Mouse (Mus musculus) limb, embryonic 10.5 days (tissue): Measurements from ENCODE around the gene Nufip2. TPM values are rescaled to one million over a fixed set of nuclear protein-coding genes. Genes with fewer than 3 reads are reported as not detected.

ENCODE experiments used
- DNase-seq: peaks from one replicate; pipeline ENCODE4 v3.0.0-alpha.2; 2017; ENCODE audit warnings: low spot score
- H3K27ac ChIP-seq: fragments of 300-500 bp; sonication (generic); 2 replicates; pipeline ENCODE4 v1.5.1; 2016; ENCODE audit warnings: mild to moderate bottlenecking
- H3K27me3 ChIP-seq: fragments of 300-500 bp; sonication (generic); 2 replicates; pipeline ENCODE4 v1.6.1; 2016; ENCODE audit warnings: low read depth, mild to moderate bottlenecking; ENCODE audit not compliant: poor library complexity, severe bottlenecking
- H3K36me3 ChIP-seq: fragments of 300-500 bp; sonication (generic); 2 replicates; pipeline ENCODE4 v1.6.1; 2016; ENCODE audit warnings: mild to moderate bottlenecking, moderate library complexity
- H3K4me1 ChIP-seq: fragments of 300-500 bp; sonication (generic); 2 replicates; pipeline ENCODE4 v1.6.1; 2016
- H3K4me3 ChIP-seq: fragments of 300-500 bp; sonication (generic); 2 replicates; pipeline ENCODE4 v1.5.1; 2016; ENCODE audit warnings: mild to moderate bottlenecking, moderate library complexity
- H3K9me3 ChIP-seq: fragments of 300-500 bp; sonication (generic); replicated peaks from 2 replicates; pipeline ENCODE4 v1.6.1; 2016; ENCODE audit warnings: mild to moderate bottlenecking
- WGBS: fragments of 180-500 bp; shearing (Covaris S2); methylation state at CpG from one replicate; pipeline ENCODE4 v1.1.7; 2016; 5-methylcytosine and 5-hydroxymethylcytosine counted together
- polyA plus RNA-seq: library from polyadenylated mRNA; unstranded; fragments of >200 nt; fragmentation: Nextera tagmentation; extraction: Ambion mirVana; gene quantifications from 2 replicates; pipeline ENCODE4 v1.2.1, GENCODE M21; 2016

Nufip2 gene
- polyA plus RNA-seq, 1 experiment from 2014 or later = 4.0 TPM

- Histone ChIP-seq H3K4me1 (peaks cover 46% of the 10 kb centered on the region), H3K4me3 (peak overlapping the region; percentile 91)
These were observed 78.9 kb downstream of the Nufip2 start for GRCm38 (mm10) chr11:77764694-77765458.

GRCm38 (mm10) chr11:77765459-77765777, 79.5 kb downstream of the Nufip2 start:
- Histone ChIP-seq H3K9me3 (no peaks in the 10 kb centered on the region), H3K4me3 (peak overlapping the region; percentile 12), H3K36me3 (no peaks in the 10 kb centered on the region), H3K27ac (peak overlapping the region; percentile 85; the same call in 1 of the 2 replicates), H3K27me3 (peaks cover 9% of the 10 kb centered on the region), H3K4me1 (peaks cover 46% of the 10 kb centered on the region)
- no peak for DNase-seq
- 50% methylated on average over 4 of the region's 4 CpGs for WGBS

More at GRCm38 (mm10) chr11:77764694-77765458, 78.9 kb downstream of the Nufip2 start:
- no peak for DNase-seq
- WGBS = 66% methylated on average over 9 of the region's 9 CpGs
- Histone ChIP-seq H3K9me3 (no peaks in the 10 kb centered on the region), H3K27ac (peak overlapping the region; percentile 85; the same call in 1 of the 2 replicates), H3K27me3 (peaks cover 9% of the 10 kb centered on the region), H3K36me3 (no peaks in the 10 kb centered on the region)

GRCm38 (mm10) chr11:77766351-77767001, 80.5 kb downstream of the Nufip2 start:
- Histone ChIP-seq H3K9me3 (no peaks in the 10 kb centered on the region), H3K4me1 (peaks cover 46% of the 10 kb centered on the region), H3K4me3 (peak overlapping the region; percentile 50), H3K27me3 (peaks cover 9% of the 10 kb centered on the region), H3K27ac (peak overlapping the region; percentile 85), H3K36me3 (no peaks in the 10 kb centered on the region)
- DNase-seq = peak; percentile 65
- WGBS = under 1% methylated on average over 35 of the region's 35 CpGs

- peaks cover under 1% of the 10 kb centered on the region; the same call in 1 of the 2 replicates for H3K36me3 ChIP-seq
- H3K4me3 ChIP-seq = no peak overlapping the region
- DNase-seq = no peak
- peaks cover 38% of the 10 kb centered on the region for H3K4me1 ChIP-seq
- no peaks in the 10 kb centered on the region for H3K27me3 ChIP-seq
- WGBS = 85% methylated on average over 4 of the region's 4 CpGs
- no peaks in the 10 kb centered on the region for H3K9me3 ChIP-seq
- H3K27ac ChIP-seq = no peak overlapping the region
These were observed 83.5 kb downstream of the Nufip2 start for GRCm38 (mm10) chr11:77769496-77769895.

GRCm38 (mm10) chr11:77770346-77770745, 84.4 kb downstream of the Nufip2 start:
- H3K27ac ChIP-seq = no peak overlapping the region
- 84% methylated on average over 8 of the region's 8 CpGs for WGBS
- no peak overlapping the region for H3K4me3 ChIP-seq
- H3K9me3 ChIP-seq = no peaks in the 10 kb centered on the region
- peaks cover 2% of the 10 kb centered on the region; the same call in 1 of the 2 replicates for H3K36me3 ChIP-seq
- peaks cover 30% of the 10 kb centered on the region for H3K4me1 ChIP-seq
- H3K27me3 ChIP-seq = no peaks in the 10 kb centered on the region
- DNase-seq = no peak

GRCm38 (mm10) chr11:77771879-77772713, 86.1 kb downstream of the Nufip2 start:
- Histone ChIP-seq H3K4me1 (peaks cover 17% of the 10 kb centered on the region), H3K9me3 (no peaks in the 10 kb centered on the region), H3K36me3 (peaks cover 4% of the 10 kb centered on the region), H3K4me3 (no peak overlapping the region), H3K27ac (0 out of 2 replicates have a peak overlapping the region, but pooled peaks have one; percentile 19), H3K27me3 (no peaks in the 10 kb centered on the region)
- no peak for DNase-seq
- 77% methylated on average over 8 of the region's 8 CpGs for WGBS

- no peaks in the 10 kb centered on the region for H3K9me3 ChIP-seq
- 59% methylated on average over 9 of the region's 9 CpGs for WGBS
- H3K36me3 ChIP-seq = peaks cover 34% of the 10 kb centered on the region
- peaks cover 16% of the 10 kb centered on the region for H3K4me1 ChIP-seq
- DNase-seq = no peak
- H3K27me3 ChIP-seq = no peaks in the 10 kb centered on the region
- H3K27ac ChIP-seq = peak overlapping the region; percentile 37; the same call in 1 of the 2 replicates
- H3K4me3 ChIP-seq = no peak overlapping the region
These were observed 89.9 kb downstream of the Nufip2 start for GRCm38 (mm10) chr11:77775701-77776400.

- 94% methylated on average over 17 of the region's 17 CpGs for WGBS
- H3K36me3 ChIP-seq = peaks cover 39% of the 10 kb centered on the region
- no peak overlapping the region for H3K27ac ChIP-seq
- no peak for DNase-seq
- H3K27me3 ChIP-seq = no peaks in the 10 kb centered on the region
- no peak overlapping the region for H3K4me3 ChIP-seq
- peaks cover 10% of the 10 kb centered on the region; the same call in 1 of the 2 replicates for H3K4me1 ChIP-seq
- no peaks in the 10 kb centered on the region for H3K9me3 ChIP-seq
These were observed 91.5 kb downstream of the Nufip2 start for GRCm38 (mm10) chr11:77777436-77777835.

GRCm38 (mm10) chr11:77777937-77778336, 92.0 kb downstream of the Nufip2 start:
- 95% methylated on average over 17 of the region's 17 CpGs for WGBS
- no peak overlapping the region for H3K27ac ChIP-seq
- DNase-seq = no peak
- H3K9me3 ChIP-seq = no peaks in the 10 kb centered on the region
- H3K4me1 ChIP-seq = peaks cover 9% of the 10 kb centered on the region; the same call in 1 of the 2 replicates
- H3K36me3 ChIP-seq = peaks cover 39% of the 10 kb centered on the region
- no peak overlapping the region for H3K4me3 ChIP-seq
- H3K27me3 ChIP-seq = no peaks in the 10 kb centered on the region

- H3K36me3 ChIP-seq = peaks cover 39% of the 10 kb centered on the region
- H3K4me3 ChIP-seq = no peak overlapping the region
- peaks cover 20% of the 10 kb centered on the region for H3K4me1 ChIP-seq
- 73% methylated on average over 1 of the region's 1 CpGs for WGBS
- no peaks in the 10 kb centered on the region for H3K9me3 ChIP-seq
- no peak overlapping the region for H3K27ac ChIP-seq
- no peaks in the 10 kb centered on the region for H3K27me3 ChIP-seq
- DNase-seq = no peak
These were observed 93.3 kb downstream of the Nufip2 start for GRCm38 (mm10) chr11:77779240-77779639.

GRCm38 (mm10) chr11:77781088-77781487, 95.1 kb downstream of the Nufip2 start:
- peaks cover 34% of the 10 kb centered on the region for H3K4me1 ChIP-seq
- H3K4me3 ChIP-seq = no peak overlapping the region
- no peaks in the 10 kb centered on the region for H3K27me3 ChIP-seq
- no peak overlapping the region for H3K27ac ChIP-seq
- peaks cover 44% of the 10 kb centered on the region for H3K36me3 ChIP-seq
- no peak for DNase-seq
- no peaks in the 10 kb centered on the region for H3K9me3 ChIP-seq
- 82% methylated on average over 7 of the region's 7 CpGs for WGBS

- no peak for DNase-seq
- Histone ChIP-seq H3K27ac (no peak overlapping the region), H3K27me3 (no peaks in the 10 kb centered on the region), H3K9me3 (no peaks in the 10 kb centered on the region), H3K36me3 (peaks cover 42% of the 10 kb centered on the region), H3K4me3 (no peak overlapping the region), H3K4me1 (peaks cover 40% of the 10 kb centered on the region)
- WGBS = 87% methylated on average over 7 of the region's 7 CpGs
These were observed 96.3 kb downstream of the Nufip2 start for GRCm38 (mm10) chr11:77782104-77782815.
